Mouse (Mus musculus) heart, adult 2 months (tissue): ENCODE results near the gene Rabl6.

ENCODE experiments used
- CTCF ChIP-seq: fragments of 200-600 bp; IDR thresholded peaks from 2 replicates; pipeline ENCODE4 v1.8.1; 2022; ENCODE audit warnings: antibody characterized with exemption, mild to moderate bottlenecking, moderate library complexity
- EP300 ChIP-seq: fragments of 200-500 bp; IDR thresholded peaks from 2 replicates; pipeline ENCODE4 v1.6.1; 2011; ENCODE audit warnings: low read depth, low read length, control low read depth; ENCODE audit not compliant: insufficient read depth
- POLR2A ChIP-seq: fragments of 200-500 bp; IDR thresholded peaks from 2 replicates; pipeline ENCODE4 v1.6.1; 2011; ENCODE audit warnings: mild to moderate bottlenecking, low read depth, low read length, control low read depth; ENCODE audit not compliant: insufficient read depth

- TF ChIP-seq POLR2A (no peak), CTCF (peak; percentile 61), EP300 (no peak)
Measured at GRCm38 (mm10) chr2:25634046-25634445, 25.7 kb upstream of the Rabl6 start.
